Mouse (Mus musculus): ENCODE data around the gene Me3. TPM values are rescaled to one million over a fixed set of nuclear protein-coding genes. Genes with fewer than 3 reads are reported as not detected.

Gene Me3
- polyA plus RNA-seq, 1 experiment from 2014 or later = 1.1 TPM

- Histone ChIP-seq H3K27me3 (0 out of 2 replicates have a peak, but pooled peaks cover 3% of the 10 kb centered on the region), H3K4me2 (replicated peaks) (no peak overlapping the region), H3K4me1 (no peaks in the 10 kb centered on the region; the same call in 1 of the 2 replicates), H3K4me3 (no peak overlapping the region), H3K27ac (no peak overlapping the region), H3K36me3 (no peaks in the 10 kb centered on the region), H3K9ac (no peak overlapping the region), H3K9me3 (no peaks in the 10 kb centered on the region)
- WGBS = 48% methylated on average over 6 of the region's 6 CpGs
- no peak for ATAC-seq (ENCODE audit: low FRiP score, low read depth)
Observed at GRCm38 (mm10) chr7:89843121-89843520, 210.9 kb downstream of the Me3 start.

GRCm38 (mm10) chr7:89843533-89843932 lies 211.3 kb downstream of the Me3 start:
- Histone ChIP-seq H3K4me2 (replicated peaks) (no peak overlapping the region), H3K4me1 (no peaks in the 10 kb centered on the region; the same call in 1 of the 2 replicates), H3K4me3 (no peak overlapping the region), H3K27ac (no peak overlapping the region), H3K9ac (no peak overlapping the region), H3K9me3 (no peaks in the 10 kb centered on the region), H3K36me3 (no peaks in the 10 kb centered on the region), H3K27me3 (0 out of 2 replicates have a peak, but pooled peaks cover 3% of the 10 kb centered on the region)
- WGBS = 30% methylated on average over 6 of the region's 6 CpGs
- no peak for ATAC-seq (ENCODE audit: low FRiP score, low read depth)

GRCm38 (mm10) chr7:89845669-89846068 lies 213.5 kb downstream of the Me3 start:
- Histone ChIP-seq H3K4me1 (no peaks in the 10 kb centered on the region; the same call in 1 of the 2 replicates), H3K27me3 (0 out of 2 replicates have a peak, but pooled peaks cover 3% of the 10 kb centered on the region), H3K36me3 (no peaks in the 10 kb centered on the region), H3K9me3 (no peaks in the 10 kb centered on the region), H3K9ac (no peak overlapping the region), H3K4me2 (replicated peaks) (no peak overlapping the region), H3K27ac (no peak overlapping the region), H3K4me3 (no peak overlapping the region)
- WGBS = 72% methylated on average over 4 of the region's 4 CpGs
- no peak for ATAC-seq (ENCODE audit: low FRiP score, low read depth)

- no peak overlapping the region for H3K4me2 ChIP-seq (replicated peaks)
- H3K27ac ChIP-seq = no peak overlapping the region
- H3K9ac ChIP-seq = no peak overlapping the region
- ATAC-seq (ENCODE audit: low FRiP score, low read depth) = no peak
- no peak overlapping the region for H3K4me3 ChIP-seq
- H3K36me3 ChIP-seq = no peaks in the 10 kb centered on the region
- H3K4me1 ChIP-seq = no peaks in the 10 kb centered on the region
- no peaks in the 10 kb centered on the region for H3K9me3 ChIP-seq
- 72% methylated on average over 3 of the region's 3 CpGs for WGBS
- H3K27me3 ChIP-seq = no peaks in the 10 kb centered on the region
Observed at GRCm38 (mm10) chr7:89850510-89850909, 218.3 kb downstream of the Me3 start.

- no peaks in the 10 kb centered on the region for H3K36me3 ChIP-seq
- peaks cover 14% of the 10 kb centered on the region for H3K4me1 ChIP-seq
- no peak overlapping the region for H3K4me2 ChIP-seq (replicated peaks)
- H3K4me3 ChIP-seq = no peak overlapping the region
- no peak overlapping the region for H3K27ac ChIP-seq
- H3K9me3 ChIP-seq = no peaks in the 10 kb centered on the region
- no peaks in the 10 kb centered on the region for H3K27me3 ChIP-seq
- WGBS = 74% methylated on average over 10 of the region's 10 CpGs
- H3K9ac ChIP-seq = no peak overlapping the region
- no peak for ATAC-seq (ENCODE audit: low FRiP score, low read depth)
Observed at GRCm38 (mm10) chr7:89852158-89853095, 220.2 kb downstream of the Me3 start.

- H3K36me3 ChIP-seq = no peaks in the 10 kb centered on the region
- no peaks in the 10 kb centered on the region for H3K9me3 ChIP-seq
- no peak overlapping the region for H3K9ac ChIP-seq
- no peak overlapping the region for H3K27ac ChIP-seq
- no peak for ATAC-seq (ENCODE audit: low FRiP score, low read depth)
- H3K4me1 ChIP-seq = peaks cover 14% of the 10 kb centered on the region
- no peak overlapping the region for H3K4me2 ChIP-seq (replicated peaks)
- H3K4me3 ChIP-seq = no peak overlapping the region
- H3K27me3 ChIP-seq = no peaks in the 10 kb centered on the region
- 86% methylated on average over 5 of the region's 5 CpGs for WGBS
Observed at GRCm38 (mm10) chr7:89853131-89853530, 220.9 kb downstream of the Me3 start.

- no peak overlapping the region for H3K27ac ChIP-seq
- WGBS = 66% methylated on average over 1 of the region's 1 CpGs
Observed at GRCm38 (mm10) chr7:89855196-89855595, 223.0 kb downstream of the Me3 start.

GRCm38 (mm10) chr7:89856440-89857217 lies 224.4 kb downstream of the Me3 start:
- Histone ChIP-seq H3K4me2 (replicated peaks) (peak overlapping the region; percentile 36), H3K9me3 (no peaks in the 10 kb centered on the region), H3K4me1 (peaks cover 14% of the 10 kb centered on the region), H3K36me3 (no peaks in the 10 kb centered on the region), H3K27me3 (no peaks in the 10 kb centered on the region), H3K9ac (no peak overlapping the region; the same call in 1 of the 2 replicates), H3K4me3 (no peak overlapping the region), H3K27ac (no peak overlapping the region)
- peak; percentile 92 for ATAC-seq (ENCODE audit: low FRiP score, low read depth)
- 42% methylated on average over 17 of the region's 17 CpGs for WGBS

More at GRCm38 (mm10) chr7:89855196-89855595, 223.0 kb downstream of the Me3 start:
- Histone ChIP-seq H3K36me3 (no peaks in the 10 kb centered on the region), H3K4me1 (peaks cover 14% of the 10 kb centered on the region), H3K27me3 (no peaks in the 10 kb centered on the region), H3K4me3 (no peak overlapping the region), H3K9me3 (no peaks in the 10 kb centered on the region), H3K4me2 (replicated peaks) (no peak overlapping the region), H3K9ac (no peak overlapping the region)
- no peak for ATAC-seq (ENCODE audit: low FRiP score, low read depth)

GRCm38 (mm10) chr7:89864769-89865168 lies 232.6 kb downstream of the Me3 start:
- WGBS = 100% methylated on average over 1 of the region's 1 CpGs
- Histone ChIP-seq H3K27ac (no peak overlapping the region), H3K4me1 (0 out of 2 replicates have a peak, but pooled peaks cover 3% of the 10 kb centered on the region), H3K27me3 (no peaks in the 10 kb centered on the region), H3K36me3 (no peaks in the 10 kb centered on the region), H3K4me2 (replicated peaks) (no peak overlapping the region), H3K4me3 (no peak overlapping the region), H3K9me3 (no peaks in the 10 kb centered on the region), H3K9ac (no peak overlapping the region)
- no peak for ATAC-seq (ENCODE audit: low FRiP score, low read depth)

- H3K4me1 ChIP-seq = 0 out of 2 replicates have a peak, but pooled peaks cover 3% of the 10 kb centered on the region
- no peak overlapping the region for H3K9ac ChIP-seq
- WGBS = 85% methylated on average over 5 of the region's 5 CpGs
- no peaks in the 10 kb centered on the region for H3K9me3 ChIP-seq
- no peaks in the 10 kb centered on the region for H3K36me3 ChIP-seq
- H3K4me3 ChIP-seq = no peak overlapping the region
- H3K4me2 ChIP-seq (replicated peaks) = no peak overlapping the region
- H3K27ac ChIP-seq = no peak overlapping the region
- no peaks in the 10 kb centered on the region for H3K27me3 ChIP-seq
- no peak for ATAC-seq (ENCODE audit: low FRiP score, low read depth)
Observed at GRCm38 (mm10) chr7:89867221-89867620, 235.0 kb downstream of the Me3 start.

GRCm38 (mm10) chr7:89879686-89880085 lies 247.5 kb downstream of the Me3 start:
- ATAC-seq (ENCODE audit: low FRiP score, low read depth) = no peak
- no peak overlapping the region for H3K27ac ChIP-seq
- no peaks in the 10 kb centered on the region for H3K27me3 ChIP-seq
- H3K4me2 ChIP-seq (replicated peaks) = no peak overlapping the region
- H3K36me3 ChIP-seq = no peaks in the 10 kb centered on the region
- peaks cover 6% of the 10 kb centered on the region; the same call in 1 of the 2 replicates for H3K4me1 ChIP-seq
- no peaks in the 10 kb centered on the region for H3K9me3 ChIP-seq
- H3K4me3 ChIP-seq = no peak overlapping the region
- 34% methylated on average over 1 of the region's 1 CpGs for WGBS
- no peak overlapping the region for H3K9ac ChIP-seq

GRCm38 (mm10) chr7:89884551-89884950 lies 252.4 kb downstream of the Me3 start:
- Histone ChIP-seq H3K9ac (no peak overlapping the region), H3K9me3 (no peaks in the 10 kb centered on the region), H3K27ac (no peak overlapping the region), H3K4me1 (peaks cover 7% of the 10 kb centered on the region; the same call in 1 of the 2 replicates), H3K27me3 (no peaks in the 10 kb centered on the region), H3K4me2 (replicated peaks) (no peak overlapping the region), H3K36me3 (no peaks in the 10 kb centered on the region), H3K4me3 (no peak overlapping the region)
- peak; percentile 59 for ATAC-seq (ENCODE audit: low FRiP score, low read depth)
- WGBS = 22% methylated on average over 3 of the region's 3 CpGs
